Mouse (Mus musculus): ENCODE data around the gene Dusp18. TPM values are rescaled to one million over a fixed set of nuclear protein-coding genes. Genes with fewer than 3 reads are reported as not detected.

Dusp18 gene
- 10 to 100 TPM; 32.6 to 47.8 TPM for total RNA-seq (2021)
- 29.1 and 52.6 TPM in 2 replicates for polyA plus RNA-seq (2012; rRNA removed)
- long read RNA-seq, full-length matches to known transcripts = 5 of 12 reads
- long read RNA-seq, partial matches to known transcripts = 6 of 12 reads
- long read RNA-seq, other reads (novel, unspliced or antisense) = 1 of 12 reads

DNA sequence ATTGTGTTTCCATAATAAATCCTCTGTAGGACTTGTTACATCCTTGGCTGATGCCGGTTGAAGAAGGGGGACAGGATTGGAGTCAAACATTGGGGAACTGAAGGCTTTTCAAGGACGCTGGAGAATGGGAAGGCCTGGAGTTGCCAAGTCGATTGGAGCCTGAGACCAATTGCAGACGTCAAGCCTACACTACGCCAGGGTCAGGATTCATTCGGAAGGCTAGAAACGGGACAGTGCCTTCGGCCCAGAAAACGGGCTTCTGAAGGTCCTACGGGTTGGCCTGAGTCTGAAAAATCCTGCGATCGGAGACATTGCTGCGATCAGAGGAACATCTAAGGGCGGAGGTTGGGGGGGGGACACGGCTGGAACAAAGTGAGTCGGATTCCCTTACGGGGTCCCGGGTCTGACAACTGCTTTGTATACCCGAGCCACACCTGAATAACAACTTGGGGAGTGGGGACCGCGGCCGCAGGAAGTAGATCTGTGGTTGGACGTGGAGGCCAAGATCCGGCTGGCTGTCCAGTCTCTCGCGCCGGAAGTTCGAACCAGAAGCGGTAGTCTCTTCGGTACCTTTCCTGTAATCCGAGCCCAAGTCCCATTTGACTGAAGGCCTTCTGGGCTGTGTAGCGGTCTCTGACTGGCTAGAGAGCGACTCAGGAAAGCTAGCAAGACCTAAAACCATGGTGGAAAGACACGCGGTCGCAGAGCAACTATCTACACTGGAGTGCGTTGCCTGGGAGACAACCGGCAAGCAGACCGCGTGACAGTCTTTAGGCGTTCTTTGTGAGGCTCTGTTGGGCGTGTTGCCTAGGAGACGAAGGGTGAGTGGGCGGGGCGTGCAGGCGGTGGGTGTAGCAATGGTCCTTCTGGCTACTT is at the start of gene Dusp18, which contains the start of gene 4921536K21Rik:
Dusp18 (plus strand) TSS at position 835 of the 876 bp plus-strand sequence.
4921536K21Rik (minus strand) TSS at position 693 of the 876 bp plus-strand sequence.
- peak within 1 kb of the TSS; percentile 67 for H3K4me3 ChIP-seq
- H3K36me3 ChIP-seq (ENCODE audit: control insufficient read depth, insufficient read depth, low read length) = no peaks in the 10 kb centered on the region
- H3K4me1 ChIP-seq (ENCODE audit: control insufficient read depth, insufficient read depth, low read length) = peaks cover 2% of the 10 kb centered on the region
- H3K27me3 ChIP-seq (ENCODE audit: control insufficient read depth, insufficient read depth, low read length) = no peaks in the 10 kb centered on the region
- intact Hi-C loops (cut with DNase I) = loop anchor here (2.0 kb wide), 1 partner anchor 18 kb away; no protein-coding TSS in a partner anchor
- peak; percentile 92 to 93 for DNase-seq
- no peaks in the 10 kb centered on the region for H3K79me2 ChIP-seq (replicated peaks; ENCODE audit: control insufficient read depth, insufficient read depth, low read length)
- TF ChIP-seq EP300 (IDR thresholded peaks at IDR 0.05; ENCODE audit: insufficient read depth, low read depth, low read length) (0 out of 2 replicates have a peak, but pooled peaks have one; percentile 69), CTCF (IDR thresholded peaks at IDR 0.05) (no peak), POLR2A (IDR thresholded peaks at IDR 0.05; ENCODE audit: insufficient read depth, low read depth, low read length) (0 out of 2 replicates have a peak, but pooled peaks have one; percentile 13)
- H3K9ac ChIP-seq (ENCODE audit: low read depth, low read length) = peak within 1 kb of the TSS; percentile 61
- peak within 1 kb of the TSS; percentile 78 for H3K27ac ChIP-seq
- WGBS = 6% methylated on average over 46 of the region's 46 CpGs

- H3K9ac ChIP-seq (ENCODE audit: low read depth, low read length) = no peak overlapping the region
- H3K36me3 ChIP-seq (ENCODE audit: control insufficient read depth, insufficient read depth, low read length) = no peaks in the 10 kb centered on the region
- TF ChIP-seq POLR2A (IDR thresholded peaks at IDR 0.05; ENCODE audit: insufficient read depth, low read depth, low read length) (no peak), EP300 (IDR thresholded peaks at IDR 0.05; ENCODE audit: insufficient read depth, low read depth, low read length) (no peak), CTCF (IDR thresholded peaks at IDR 0.05) (no peak)
- peak overlapping the region; percentile 43 for H3K27ac ChIP-seq
- 39% methylated on average over 2 of the region's 2 CpGs for WGBS
- intact Hi-C loops (cut with DNase I) = no loop called here
- no peaks in the 10 kb centered on the region for H3K79me2 ChIP-seq (replicated peaks; ENCODE audit: control insufficient read depth, insufficient read depth, low read length)
- DNase-seq = no peak
- H3K4me1 ChIP-seq (ENCODE audit: control insufficient read depth, insufficient read depth, low read length) = peaks cover 3% of the 10 kb centered on the region; the same call in 1 of the 2 replicates
- H3K4me3 ChIP-seq = no peak overlapping the region
- H3K27me3 ChIP-seq (ENCODE audit: control insufficient read depth, insufficient read depth, low read length) = no peaks in the 10 kb centered on the region
Measured at GRCm38 (mm10) chr11:3846351-3846750, 48.7 kb upstream of the Dusp18 start.

DNA sequence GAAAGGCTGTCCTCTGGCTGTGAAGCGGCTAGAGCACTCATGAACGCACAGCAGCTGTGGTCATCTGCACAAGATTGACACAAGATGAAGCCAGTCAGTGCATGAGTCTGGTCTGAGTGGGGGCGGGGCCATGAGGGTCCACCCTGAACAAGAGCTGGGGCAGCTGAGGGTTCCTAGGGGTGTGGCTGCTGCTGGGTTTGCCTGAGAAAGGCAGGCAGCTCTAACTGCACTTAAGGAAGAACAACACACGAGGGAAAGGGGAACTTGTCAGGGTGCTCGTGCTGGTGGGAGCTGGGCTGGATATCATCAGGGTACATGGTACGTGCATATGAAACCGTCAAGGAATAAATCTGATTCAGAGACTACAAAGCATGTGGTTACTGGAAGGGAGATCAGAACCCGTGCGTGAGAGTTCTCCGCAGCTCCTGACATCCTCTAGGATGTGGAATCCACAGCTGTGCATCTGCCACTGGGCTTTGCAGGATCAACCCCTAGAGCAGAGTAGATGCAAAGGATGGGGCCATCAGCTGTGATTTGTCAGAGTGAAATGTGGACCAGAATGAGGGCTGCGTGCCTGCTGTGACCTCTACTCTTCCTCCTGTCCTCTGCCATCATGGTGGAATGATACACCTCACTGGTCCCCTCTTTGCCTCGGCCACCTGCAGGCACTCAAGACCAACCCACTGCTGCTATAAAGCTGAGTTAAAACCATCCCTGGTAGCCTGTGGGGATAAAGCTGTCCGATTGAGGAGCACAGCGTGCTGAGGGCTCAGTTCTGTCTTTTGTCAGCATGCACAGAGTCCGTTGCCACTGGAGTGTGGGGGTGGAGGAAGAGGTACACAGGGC is 45.3 kb upstream of the Dusp18 start:
- Histone ChIP-seq H3K79me2 (replicated peaks; ENCODE audit: control insufficient read depth, insufficient read depth, low read length) (no peaks in the 10 kb centered on the region), H3K27me3 (ENCODE audit: control insufficient read depth, insufficient read depth, low read length) (no peaks in the 10 kb centered on the region), H3K9ac (ENCODE audit: low read depth, low read length) (no peak overlapping the region), H3K4me3 (no peak overlapping the region), H3K36me3 (ENCODE audit: control insufficient read depth, insufficient read depth, low read length) (no peaks in the 10 kb centered on the region), H3K27ac (no peak overlapping the region), H3K4me1 (ENCODE audit: control insufficient read depth, insufficient read depth, low read length) (peaks cover 3% of the 10 kb centered on the region; the same call in 1 of the 2 replicates)
- DNase-seq = no peak
- intact Hi-C loops (cut with DNase I) = no loop called here
- TF ChIP-seq EP300 (IDR thresholded peaks at IDR 0.05; ENCODE audit: insufficient read depth, low read depth, low read length) = no peak
- TF ChIP-seq CTCF (IDR thresholded peaks at IDR 0.05) = no peak
- no peak for TF ChIP-seq POLR2A (IDR thresholded peaks at IDR 0.05; ENCODE audit: insufficient read depth, low read depth, low read length)
- 84% methylated on average over 15 of the region's 15 CpGs for WGBS

DNA sequence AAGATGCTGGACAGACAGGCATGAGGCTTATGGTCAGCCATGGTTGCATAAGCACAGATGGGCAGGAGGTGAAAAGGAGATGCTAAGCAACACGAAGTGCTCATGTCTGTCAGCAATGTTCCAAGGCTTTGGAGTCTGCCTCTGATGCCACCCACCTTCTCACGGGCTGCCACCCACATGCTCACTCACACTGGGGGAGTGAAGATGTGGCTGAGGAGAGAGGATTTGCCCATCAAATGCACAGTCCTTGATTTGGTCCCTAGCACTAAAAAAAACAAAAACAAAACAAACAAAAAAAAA is 44.8 kb upstream of the Dusp18 start:
- 85% methylated on average over 2 of the region's 2 CpGs for WGBS
- Histone ChIP-seq H3K9ac (ENCODE audit: low read depth, low read length) (no peak overlapping the region), H3K4me3 (no peak overlapping the region), H3K4me1 (ENCODE audit: control insufficient read depth, insufficient read depth, low read length) (peaks cover 3% of the 10 kb centered on the region; the same call in 1 of the 2 replicates), H3K36me3 (ENCODE audit: control insufficient read depth, insufficient read depth, low read length) (no peaks in the 10 kb centered on the region), H3K27me3 (ENCODE audit: control insufficient read depth, insufficient read depth, low read length) (no peaks in the 10 kb centered on the region), H3K79me2 (replicated peaks; ENCODE audit: control insufficient read depth, insufficient read depth, low read length) (no peaks in the 10 kb centered on the region), H3K27ac (no peak overlapping the region)
- intact Hi-C loops (cut with DNase I) = no loop called here
- no peak for TF ChIP-seq POLR2A (IDR thresholded peaks at IDR 0.05; ENCODE audit: insufficient read depth, low read depth, low read length)
- no peak for TF ChIP-seq CTCF (IDR thresholded peaks at IDR 0.05)
- TF ChIP-seq EP300 (IDR thresholded peaks at IDR 0.05; ENCODE audit: insufficient read depth, low read depth, low read length) = no peak
- DNase-seq = no peak

DNA sequence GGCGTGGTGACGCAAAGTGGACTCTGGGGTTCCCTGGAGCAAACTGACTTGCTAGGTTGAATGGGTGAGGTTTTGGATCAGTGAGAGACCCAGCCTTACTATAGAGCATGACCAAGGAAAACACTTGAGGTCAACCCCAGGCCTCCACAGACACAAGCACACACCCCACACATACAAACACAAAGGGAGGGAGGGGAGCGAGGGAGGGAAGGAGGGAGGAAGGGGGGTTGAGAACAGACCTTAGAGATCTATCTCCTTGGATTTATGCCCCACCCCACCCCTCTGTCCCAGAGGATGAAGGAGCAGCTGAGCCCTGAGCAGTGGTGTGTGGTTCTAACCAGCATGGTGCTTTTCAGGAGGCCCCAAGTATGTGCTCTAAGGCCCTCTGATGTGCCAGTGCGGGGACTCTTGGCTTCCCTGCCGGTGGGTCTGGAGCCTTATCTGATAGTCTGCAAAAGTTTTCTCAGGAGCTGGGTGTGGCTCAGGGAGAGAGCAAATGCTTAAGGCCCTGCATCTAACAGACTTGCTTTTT is 44.2 kb upstream of the Dusp18 start:
- no peaks in the 10 kb centered on the region for H3K36me3 ChIP-seq (ENCODE audit: control insufficient read depth, insufficient read depth, low read length)
- intact Hi-C loops (cut with DNase I) = no loop called here
- no peak overlapping the region for H3K9ac ChIP-seq (ENCODE audit: low read depth, low read length)
- H3K27me3 ChIP-seq (ENCODE audit: control insufficient read depth, insufficient read depth, low read length) = no peaks in the 10 kb centered on the region
- 65% methylated on average over 5 of the region's 5 CpGs for WGBS
- no peak overlapping the region for H3K4me3 ChIP-seq
- 0 out of 2 replicates have a peak, but pooled peaks cover 2% of the 10 kb centered on the region for H3K4me1 ChIP-seq (ENCODE audit: control insufficient read depth, insufficient read depth, low read length)
- DNase-seq = no peak
- TF ChIP-seq EP300 (IDR thresholded peaks at IDR 0.05; ENCODE audit: insufficient read depth, low read depth, low read length) (no peak), CTCF (IDR thresholded peaks at IDR 0.05) (no peak), POLR2A (IDR thresholded peaks at IDR 0.05; ENCODE audit: insufficient read depth, low read depth, low read length) (no peak)
- H3K79me2 ChIP-seq (replicated peaks; ENCODE audit: control insufficient read depth, insufficient read depth, low read length) = no peaks in the 10 kb centered on the region
- no peak overlapping the region for H3K27ac ChIP-seq

All from heart, adult 2 months (tissue).